Mouse (Mus musculus) natural killer cell, adult 2 months (primary cell): Measurements from ENCODE around the gene Hgd.

Experiments
- DNase-seq, 2 experiments: peaks; one replicate each; pipeline ENCODE4 v3.0.0; 2022; ENCODE audit warnings: low spot score in 2 of 2

Hgd gene

GRCm38 (mm10) chr16:37670666-37671283 is 90.8 kb downstream of the Hgd start:
- DNase-seq = no peak

GRCm38 (mm10) chr16:37675326-37675725 is 95.4 kb downstream of the Hgd start:
- no peak for DNase-seq

GRCm38 (mm10) chr16:37676024-37676676 is 96.2 kb downstream of the Hgd start:
- DNase-seq = no peak

- no peak for DNase-seq
Measured at GRCm38 (mm10) chr16:37676677-37677072, 96.7 kb downstream of the Hgd start.

- DNase-seq = no peak
Measured at GRCm38 (mm10) chr16:37677586-37677985, 97.6 kb downstream of the Hgd start.

- DNase-seq = no peak
Measured at GRCm38 (mm10) chr16:37680216-37680615, 100.3 kb downstream of the Hgd start.

- no peak for DNase-seq
Measured at GRCm38 (mm10) chr16:37680831-37681230, 100.9 kb downstream of the Hgd start.
